Mouse (Mus musculus) thymus, adult 2 months (tissue): ENCODE data around the gene Dchs2.

Experiments
- CTCF ChIP-seq: fragments of 200-500 bp; IDR thresholded peaks from 2 replicates; pipeline ENCODE4 v1.5.1; 2012; ENCODE audit warnings: mild to moderate bottlenecking, control low read depth, low read length, moderate library complexity, borderline replicate concordance; ENCODE audit not compliant: control insufficient read depth, poor library complexity, insufficient read depth; ENCODE audit errors: extremely low read depth
- POLR2A ChIP-seq: fragments of 200-500 bp; IDR thresholded peaks from 2 replicates; pipeline ENCODE4 v1.6.1; 2012; ENCODE audit warnings: mild to moderate bottlenecking, low read length, control low read depth, moderate library complexity; ENCODE audit not compliant: control insufficient read depth, poor library complexity, insufficient read depth; ENCODE audit errors: extremely low read depth

GRCm38 (mm10) chr3:83228383-83228782 is 100.6 kb downstream of the Dchs2 start:
- TF ChIP-seq POLR2A (no peak), CTCF (no peak)
